Mouse (Mus musculus): ENCODE results near the gene Dynlrb2.

Gene Dynlrb2

GRCm38 (mm10) chr8:116542842-116543241, 38.1 kb downstream of the Dynlrb2 start:
- DNase-seq (ENCODE audit: low spot score) = no peak

GRCm38 (mm10) chr8:116543366-116543765, 38.6 kb downstream of the Dynlrb2 start:
- DNase-seq (ENCODE audit: low spot score) = no peak

- DNase-seq (ENCODE audit: low spot score) = peak; percentile 11
These were observed 47.5 kb downstream of the Dynlrb2 start for GRCm38 (mm10) chr8:116552255-116552654.

- no peak for DNase-seq (ENCODE audit: low spot score)
These were observed 48.0 kb downstream of the Dynlrb2 start for GRCm38 (mm10) chr8:116552778-116553177.

Measured in left cerebral cortex, adult 11 months (tissue).